Mouse (Mus musculus): ENCODE data around the gene Capn12.
"Not testable (repeated sequence)": the region's sequence is repeated elsewhere in the genome, so short reads cannot be mapped to it uniquely, and the experiment has no call there.

GRCm38 (mm10) chr7:28883704-28884103, 2.5 kb downstream of the Capn12 start:
- TF ChIP-seq CTCF (IDR thresholded peaks at IDR 0.05; ENCODE audit: low read depth, low read length); POLR2A (IDR thresholded peaks at IDR 0.05; ENCODE audit: borderline replicate concordance, low read depth, low read length): not testable (repeated sequence)
